Mouse (Mus musculus) limb, embryonic 14.5 days (tissue): ENCODE data around the gene M6pr. TPM values are rescaled to one million over a fixed set of nuclear protein-coding genes. Genes with fewer than 3 reads are reported as not detected.

Experiments
- ATAC-seq: fragments of 200-750 bp; cut with Nextera tagmentation; 2 replicates; pipeline ENCODE4 v1.8.0; 2017; ENCODE audit warnings: low read depth, moderate number of reproducible peaks, moderate TSS enrichment; ENCODE audit not compliant: low FRiP score
- DNase-seq: peaks from one replicate; pipeline ENCODE4 v3.0.0-alpha.2; 2015; ENCODE audit warnings: low spot score
- H3K27ac ChIP-seq: fragments of 300-500 bp; sonication (generic); replicated peaks from 2 replicates; pipeline ENCODE4 v1.5.1; 2014; ENCODE audit warnings: low read depth, mild to moderate bottlenecking, low read length, moderate library complexity, mixed read lengths
- H3K27me3 ChIP-seq: fragments of 300-500 bp; sonication (generic); 2 replicates; pipeline ENCODE4 v1.6.1; 2014; ENCODE audit warnings: low read length, mixed read lengths; ENCODE audit not compliant: control insufficient read depth, insufficient read depth
- H3K36me3 ChIP-seq: fragments of 300-500 bp; sonication (generic); 2 replicates; pipeline ENCODE4 v1.6.1; 2014; ENCODE audit warnings: mild to moderate bottlenecking, low read length, moderate library complexity, mixed read lengths; ENCODE audit not compliant: control insufficient read depth, insufficient read depth
- H3K4me1 ChIP-seq: fragments of 300-500 bp; sonication (generic); 2 replicates; pipeline ENCODE4 v1.6.1; 2014; ENCODE audit warnings: antibody characterized with exemption, low read length, mixed read lengths; ENCODE audit not compliant: control insufficient read depth, insufficient read depth
- H3K4me2 ChIP-seq: fragments of 300-500 bp; sonication (generic); replicated peaks from 2 replicates; pipeline ENCODE4 v1.6.1; 2014; ENCODE audit warnings: low read depth, mild to moderate bottlenecking, low read length, moderate library complexity; ENCODE audit not compliant: severe bottlenecking
- H3K4me3 ChIP-seq: fragments of 300-500 bp; sonication (generic); replicated peaks from 2 replicates; pipeline ENCODE4 v1.5.1; 2014; ENCODE audit warnings: low read length
- H3K9ac ChIP-seq: fragments of 300-500 bp; sonication (generic); 2 replicates; pipeline ENCODE4 v1.6.1; 2014; ENCODE audit warnings: mild to moderate bottlenecking, low read depth, low read length, moderate library complexity; ENCODE audit not compliant: severe bottlenecking
- H3K9me3 ChIP-seq: fragments of 300-500 bp; sonication (generic); 2 replicates; pipeline ENCODE4 v1.6.1; 2016; ENCODE audit warnings: low read length; ENCODE audit not compliant: control insufficient read depth
- POLR2A ChIP-seq: fragments of 200-500 bp; IDR thresholded peaks from 2 replicates; pipeline ENCODE4 v1.8.0; 2012; ENCODE audit warnings: inconsistent platforms, mild to moderate bottlenecking, moderate library complexity, borderline replicate concordance; ENCODE audit not compliant: insufficient read depth, insufficient read length; ENCODE audit errors: extremely low read depth
- WGBS: fragments of 180-500 bp; shearing (Covaris S2); extraction: QIAGEN DNeasy Blood & Tissue Kit; methylation state at CpG from one replicate; pipeline ENCODE4 v1.1.7; 2014; 5-methylcytosine and 5-hydroxymethylcytosine counted together
- polyA plus RNA-seq, 2 experiments: library from polyadenylated mRNA; depleted of rRNA in 1 of 2; stranded (reverse) in 1 of 2; unstranded in 1 of 2; fragments of >200 nt; fragmentation: Nextera tagmentation in 1 of 2; extraction: Ambion mirVana in 1 of 2; gene quantifications; 2 replicates each; pipeline versions ENCODE4 v1.2.1 to v1.2.3; 2012 to 2014

M6pr gene
- polyA plus RNA-seq, 2 experiments = 62.6 to 84.2 TPM

DNA sequence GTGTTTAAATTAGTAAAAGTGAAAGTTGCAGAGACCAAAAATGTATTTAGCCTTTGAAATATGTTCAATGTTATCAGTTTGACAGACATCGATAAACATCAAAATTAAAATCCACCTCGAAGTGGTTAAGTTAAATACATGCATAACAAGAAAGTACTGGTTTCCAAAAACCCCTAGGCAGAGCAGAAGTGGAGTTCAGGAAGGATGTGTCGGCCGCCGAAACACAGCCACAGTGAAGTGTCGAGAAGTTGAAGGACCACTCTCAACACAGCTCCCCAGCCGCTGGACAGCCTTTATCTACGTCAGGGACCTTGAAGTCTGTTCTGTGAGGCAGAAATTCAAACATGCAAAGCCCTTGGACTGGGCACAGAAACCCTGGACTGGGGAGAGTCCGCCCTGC, 5.0 kb upstream of the M6pr start:
- no peaks in the 10 kb centered on the region for H3K9me3 ChIP-seq
- no peaks in the 10 kb centered on the region for H3K27me3 ChIP-seq
- no peak overlapping the region for H3K27ac ChIP-seq
- no peak for TF ChIP-seq POLR2A
- 0 out of 2 replicates have a peak, but pooled peaks cover 3% of the 10 kb centered on the region for H3K4me1 ChIP-seq
- no peak overlapping the region for H3K4me2 ChIP-seq
- 73% methylated on average over 9 of the region's 9 CpGs for WGBS
- no peaks in the 10 kb centered on the region for H3K36me3 ChIP-seq
- ATAC-seq (no peak), DNase-seq (no peak)
- H3K9ac ChIP-seq = no peak overlapping the region
- H3K4me3 ChIP-seq = no peak overlapping the region

DNA sequence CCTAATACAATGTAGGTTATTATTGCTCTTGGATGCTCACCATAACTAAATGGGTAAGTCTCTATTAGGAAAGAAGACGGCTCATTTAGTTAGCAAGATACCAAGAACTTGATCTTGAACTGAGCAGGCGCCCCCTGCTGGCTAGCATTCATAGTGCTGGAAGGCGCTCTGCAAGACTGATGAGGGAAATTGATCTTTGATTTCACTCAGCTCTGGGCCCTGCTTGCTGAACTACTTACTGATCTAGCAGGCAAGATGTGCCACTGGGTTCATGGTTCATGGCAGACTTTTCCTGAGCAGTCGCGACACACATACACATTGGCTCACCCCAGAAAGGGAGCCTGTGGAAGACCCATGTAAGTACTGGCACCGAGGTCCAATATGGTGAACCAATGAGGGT, 4.2 kb upstream of the M6pr start:
- H3K4me1 ChIP-seq = 0 out of 2 replicates have a peak, but pooled peaks cover 3% of the 10 kb centered on the region
- no peaks in the 10 kb centered on the region for H3K36me3 ChIP-seq
- H3K9ac ChIP-seq = no peak overlapping the region
- no peak overlapping the region for H3K4me3 ChIP-seq
- peak; percentile 70 for DNase-seq
- H3K27ac ChIP-seq = no peak overlapping the region
- no peak for TF ChIP-seq POLR2A
- H3K27me3 ChIP-seq = no peaks in the 10 kb centered on the region
- WGBS = 32% methylated on average over 6 of the region's 6 CpGs
- H3K4me2 ChIP-seq = no peak overlapping the region
- H3K9me3 ChIP-seq = no peaks in the 10 kb centered on the region
- no peak for ATAC-seq

DNA sequence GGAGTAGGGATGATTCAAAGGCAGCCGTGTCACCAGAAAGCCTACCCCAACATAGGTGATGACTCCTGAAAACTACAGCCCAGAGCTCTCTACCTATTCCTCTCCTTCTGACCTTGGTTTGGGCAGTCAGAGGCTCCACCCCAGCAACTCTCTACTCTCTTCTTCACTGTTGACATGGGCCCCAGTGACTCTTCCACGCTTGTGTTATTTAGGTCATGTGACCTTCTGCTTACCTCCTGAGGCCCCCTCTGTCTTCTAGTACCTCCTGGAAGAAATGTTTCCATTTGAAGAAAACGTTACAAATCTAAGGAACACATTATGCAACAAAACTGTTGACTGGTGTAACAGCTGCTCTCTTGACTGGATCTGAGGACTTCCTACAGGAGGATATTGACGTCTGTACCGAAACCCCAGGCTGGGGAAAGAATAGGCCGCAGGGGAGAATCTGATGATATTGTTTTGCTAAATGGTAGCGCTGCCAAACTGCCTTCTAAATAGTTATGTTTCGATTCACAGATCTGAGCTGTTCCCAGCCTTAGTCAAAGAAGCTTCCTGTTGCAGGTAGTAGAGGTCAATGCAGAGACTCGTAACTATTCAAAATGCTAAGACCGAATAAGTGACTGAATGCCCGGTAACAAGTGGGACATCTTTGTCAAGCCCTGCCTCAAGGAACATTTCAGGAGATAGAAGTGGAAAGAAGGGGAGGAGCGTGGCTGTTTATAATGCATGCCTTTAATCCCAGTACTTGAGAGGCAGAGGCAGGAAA, 3.5 kb upstream of the M6pr start:
- H3K4me2 ChIP-seq = no peak overlapping the region
- H3K27ac ChIP-seq = no peak overlapping the region
- no peaks in the 10 kb centered on the region for H3K9me3 ChIP-seq
- DNase-seq (no peak), ATAC-seq (no peak)
- WGBS = 86% methylated on average over 12 of the region's 12 CpGs
- no peak overlapping the region for H3K4me3 ChIP-seq
- no peak for TF ChIP-seq POLR2A
- no peak overlapping the region for H3K9ac ChIP-seq
- H3K4me1 ChIP-seq = peaks cover 7% of the 10 kb centered on the region; the same call in 1 of the 2 replicates
- H3K27me3 ChIP-seq = no peaks in the 10 kb centered on the region
- H3K36me3 ChIP-seq = no peaks in the 10 kb centered on the region

DNA sequence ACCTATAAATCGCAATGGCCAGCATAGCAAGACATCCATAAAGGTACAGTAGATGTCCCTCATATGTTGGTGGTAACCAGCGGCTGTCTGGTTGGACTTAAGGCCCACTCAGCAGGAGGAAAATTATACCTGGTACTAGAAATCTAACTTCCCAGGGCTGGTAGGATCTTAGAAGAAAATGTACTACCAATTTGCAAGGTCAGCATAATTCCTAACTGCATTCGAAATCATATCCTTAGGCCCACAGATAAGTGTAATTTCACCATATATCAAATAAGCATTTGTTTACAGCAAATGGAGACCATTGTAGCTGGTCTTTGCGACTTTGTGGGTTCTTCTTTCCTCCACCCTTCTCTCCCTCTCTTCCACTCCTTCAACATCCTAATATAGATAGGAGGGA, 1.8 kb upstream of the M6pr start:
- H3K27ac ChIP-seq = no peak overlapping the region
- TF ChIP-seq POLR2A = no peak
- H3K9me3 ChIP-seq = no peaks in the 10 kb centered on the region

DNA sequence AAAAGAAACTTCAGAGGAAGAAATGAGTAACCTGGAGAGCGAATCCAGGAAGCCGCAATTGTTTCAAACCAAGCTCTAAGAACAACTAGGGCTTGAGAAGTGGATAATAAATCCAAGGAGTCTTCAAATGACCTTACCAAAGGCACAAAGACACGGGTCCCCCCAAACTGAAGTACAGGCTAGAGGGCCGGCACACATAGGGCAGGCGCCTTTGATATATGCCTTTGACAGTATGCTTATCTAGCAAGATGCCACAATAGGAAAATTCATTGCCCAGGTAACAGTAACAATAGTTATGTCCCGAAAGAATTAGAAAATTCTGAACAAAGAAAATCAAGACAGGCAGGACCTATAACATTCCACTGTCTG, 400 bp upstream of the M6pr start:
- WGBS = 60% methylated on average over 6 of the region's 6 CpGs
- DNase-seq (no peak), ATAC-seq (peak; percentile 1; the same call in 1 of the 2 replicates)
- Histone ChIP-seq H3K9me3 (no peaks in the 10 kb centered on the region), H3K4me3 (peak overlapping the region; percentile 83), H3K4me2 (peak overlapping the region; percentile 20; the same call in 1 of the 2 replicates), H3K27ac (peak overlapping the region; percentile 69), H3K4me1 (peaks cover 15% of the 10 kb centered on the region), H3K36me3 (peaks cover 6% of the 10 kb centered on the region), H3K9ac (peak overlapping the region; percentile 35; the same call in 1 of the 2 replicates), H3K27me3 (no peaks in the 10 kb centered on the region)
- TF ChIP-seq POLR2A = no peak

More for the DNA sequence above, 1.8 kb upstream of the M6pr start:
- WGBS = 89% methylated on average over 4 of the region's 4 CpGs
- Histone ChIP-seq H3K27me3 (no peaks in the 10 kb centered on the region), H3K36me3 (no peaks in the 10 kb centered on the region), H3K4me1 (peaks cover 15% of the 10 kb centered on the region), H3K4me2 (no peak overlapping the region), H3K4me3 (no peak overlapping the region), H3K9ac (no peak overlapping the region)
- ATAC-seq (no peak), DNase-seq (no peak)
